Mouse (Mus musculus) megakaryocyte, embryonic 14.5 days (primary cell): ENCODE measurements at regions not wholly inside any gene's neighbourhood (a gene's known extent, or its start where the extent isn't known, plus 50 kb on each side); places are given as distances from the start of the nearest gene placed in this dataset.

ENCODE experiments used
- FLI1 ChIP-seq: IDR thresholded peaks from 2 replicates; pipeline ENCODE4 v1.6.1; 2012; ENCODE audit warnings: low read length, inconsistent platforms, mixed read lengths
- GATA1 ChIP-seq: IDR thresholded peaks from 3 replicates; pipeline ENCODE4 v1.6.1; 2012; ENCODE audit warnings: mixed read lengths, low read length, inconsistent platforms, borderline replicate concordance

GRCm38 (mm10) chr9:101410348-101410747 lies 158.8 kb upstream of the Ppp2r3a start:
- TF ChIP-seq GATA1 (no peak), FLI1 (no peak)
